Mouse (Mus musculus) spleen, adult 2 months (tissue): Measurements from ENCODE around the gene Olfr1496.

Experiments used
- CTCF ChIP-seq: fragments of 200-500 bp; IDR thresholded peaks from 2 replicates; pipeline ENCODE4 v1.5.1; 2011; ENCODE audit warnings: mild to moderate bottlenecking, inconsistent platforms; ENCODE audit not compliant: insufficient read depth, insufficient read length, insufficient replicate concordance; ENCODE audit errors: extremely low read depth
- POLR2A ChIP-seq: fragments of 200-500 bp; IDR thresholded peaks from 2 replicates; pipeline ENCODE4 v1.6.1; 2011; ENCODE audit warnings: low read depth, low read length, inconsistent platforms

GRCm38 (mm10) chr19:13812823-13813222 is 35.1 kb downstream of the Olfr1496 start:
- TF ChIP-seq CTCF: no peak
- TF ChIP-seq POLR2A: no peak
